Mouse (Mus musculus) urinary bladder, adult 18-20 months (tissue): ENCODE data around the gene Arhgef6.

Experiments used
- DNase-seq, 2 experiments: peaks; one replicate each; pipeline ENCODE4 v3.0.0; 2022; ENCODE audit warnings: low spot score in 2 of 2, mixed read lengths in 2 of 2

The Arhgef6 gene

DNA sequence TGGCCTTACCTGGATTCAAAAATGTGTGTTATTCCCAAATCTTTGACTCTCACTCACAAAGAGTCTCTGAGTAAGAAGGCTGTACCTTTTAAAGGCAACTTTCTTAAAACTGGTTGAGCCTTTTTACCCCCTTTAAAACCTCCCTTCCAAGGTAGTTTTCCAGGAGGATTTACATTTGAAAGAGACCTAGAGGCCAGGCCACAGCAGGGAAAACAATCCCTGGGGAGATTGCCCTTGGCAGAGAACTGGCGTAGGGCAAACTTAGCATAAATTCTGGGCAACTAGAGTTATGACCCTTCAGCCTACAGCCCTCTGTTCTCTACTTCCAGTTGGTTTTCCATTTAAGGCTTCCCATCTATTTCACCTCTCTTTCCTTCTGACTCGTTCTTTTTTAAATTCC is 140.5 kb downstream of the Arhgef6 start:
- DNase-seq: no peak

DNA sequence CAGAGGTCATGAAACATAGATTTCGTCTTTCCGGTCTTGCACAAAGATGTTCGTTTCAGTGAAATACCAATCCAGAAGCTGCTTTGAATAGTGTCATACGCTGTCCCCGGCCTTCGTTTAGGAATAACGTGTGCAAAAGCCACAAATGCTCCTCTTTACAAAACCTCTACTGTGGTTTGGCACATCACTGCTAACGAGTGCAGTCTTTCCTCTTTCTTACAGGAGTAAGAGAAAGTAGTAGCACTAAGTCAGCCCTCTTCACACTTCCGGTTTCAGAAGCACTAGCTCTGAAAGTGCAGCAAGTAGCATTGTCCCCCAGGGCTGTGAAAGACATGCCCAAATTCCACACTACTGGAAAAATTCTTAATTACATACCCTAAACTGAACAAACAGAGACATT is 142.2 kb downstream of the Arhgef6 start:
- no peak for DNase-seq

DNA sequence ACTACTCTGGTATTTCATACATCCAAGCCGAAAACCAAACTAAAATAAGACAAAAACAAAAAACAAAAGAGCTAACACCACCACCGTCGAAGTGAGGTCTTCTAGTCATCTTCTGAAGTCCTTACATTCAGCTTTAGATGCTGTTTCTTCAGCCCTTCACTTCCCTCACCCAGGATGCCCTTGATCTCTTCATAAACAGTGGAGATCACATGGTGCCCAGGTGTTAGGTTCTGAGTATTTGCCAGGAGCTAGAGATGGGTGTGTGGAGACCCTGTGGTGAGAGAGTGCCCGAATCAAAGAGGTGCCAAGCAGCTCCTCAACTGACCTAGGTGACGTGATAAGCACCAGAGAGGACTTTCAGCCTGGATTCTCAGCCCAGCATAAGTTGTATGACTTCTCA is 149.2 kb downstream of the Arhgef6 start:
- DNase-seq: no peak

DNA sequence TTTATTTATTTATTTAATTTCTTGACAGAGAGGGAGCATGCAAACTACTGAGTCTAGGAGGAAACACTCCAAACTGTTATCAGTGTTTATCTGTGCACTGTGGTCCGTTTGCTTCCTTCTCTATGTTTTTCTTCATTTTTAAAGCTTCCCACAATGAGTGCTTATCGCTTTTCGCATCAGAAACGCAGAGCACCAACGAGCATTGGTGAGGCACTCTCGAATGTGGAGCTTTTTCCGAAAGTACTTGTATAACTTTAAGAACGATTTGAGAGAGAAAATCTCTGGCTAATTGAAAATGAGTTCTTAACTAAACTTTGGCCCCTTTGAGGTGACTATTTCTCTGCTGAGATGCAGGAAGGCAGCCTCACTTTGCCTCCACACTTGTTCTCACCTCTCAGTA is 151.2 kb downstream of the Arhgef6 start:
- DNase-seq: no peak

DNA sequence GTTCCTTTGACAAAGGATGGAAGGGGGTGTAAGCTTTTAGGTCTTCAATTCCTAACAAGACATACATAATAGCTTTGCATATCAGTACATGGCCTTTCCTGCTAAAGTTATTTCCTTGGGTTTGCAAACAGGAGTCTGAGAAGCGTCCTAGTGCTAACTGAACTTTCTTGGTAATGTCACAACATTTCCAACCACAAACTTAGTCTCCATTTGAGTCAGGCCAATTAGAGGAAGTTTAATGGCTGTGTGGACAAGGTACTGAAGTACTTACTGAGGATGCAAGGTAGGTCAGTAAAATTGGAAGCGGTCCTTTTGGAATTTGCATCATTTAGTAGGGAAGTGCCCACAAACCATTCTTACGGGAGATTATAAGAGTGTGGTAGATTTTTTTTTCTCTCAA is 155.2 kb downstream of the Arhgef6 start:
- DNase-seq: no peak

DNA sequence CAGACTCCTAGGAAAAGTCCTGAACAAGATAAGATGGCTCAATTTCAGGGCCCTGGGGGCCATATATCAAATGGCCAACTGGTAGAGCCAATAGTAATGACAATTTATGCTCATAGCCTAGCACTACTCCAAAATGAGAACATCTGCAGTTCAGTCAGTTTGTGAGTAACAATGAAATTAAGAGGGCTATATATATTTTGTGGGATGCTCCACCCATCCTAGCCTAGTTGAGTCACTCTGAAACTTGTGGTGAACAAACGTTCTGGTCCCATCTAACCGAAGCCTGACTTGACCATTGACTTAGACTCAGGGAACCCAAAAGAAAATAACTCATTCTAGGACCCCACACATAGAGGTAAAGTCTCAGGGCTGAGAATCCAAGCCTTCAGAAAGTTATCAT is 156.1 kb downstream of the Arhgef6 start:
- no peak for DNase-seq
